Mouse (Mus musculus) heart, embryonic 14.5 days (tissue): ENCODE data around the gene Ezr. TPM values are rescaled to one million over a fixed set of nuclear protein-coding genes. Genes with fewer than 3 reads are reported as not detected.

ENCODE experiments used
- ATAC-seq: fragments of 200-750 bp; cut with Nextera tagmentation; 2 replicates; pipeline ENCODE4 v1.8.0; 2017; ENCODE audit warnings: low read depth, moderate TSS enrichment; ENCODE audit not compliant: insufficient number of reproducible peaks, insufficient read depth, low FRiP score
- H3K27ac ChIP-seq, 2 experiments: fragments of 200-500 bp in 1 of 2; fragments of 300-500 bp in 1 of 2; sonication (generic) in 1 of 2; replicated peaks in 1 of 2; 2 replicates each; pipeline ENCODE4 v1.5.1; 2012 to 2014; ENCODE audit warnings: low read depth in 2 of 2, low read length in 2 of 2, control low read depth in 1 of 2, mild to moderate bottlenecking in 1 of 2, mixed read lengths in 1 of 2; ENCODE audit not compliant: control insufficient read depth in 1 of 2, insufficient read depth in 1 of 2
- H3K27me3 ChIP-seq: fragments of 300-500 bp; sonication (generic); 2 replicates; pipeline ENCODE4 v1.6.1; 2014; ENCODE audit warnings: mild to moderate bottlenecking, low read length, control low read depth; ENCODE audit not compliant: control insufficient read depth, insufficient read depth
- H3K36me3 ChIP-seq: fragments of 300-500 bp; sonication (generic); 2 replicates; pipeline ENCODE4 v1.6.1; 2014; ENCODE audit warnings: mild to moderate bottlenecking, control low read depth, low read length, mixed read lengths; ENCODE audit not compliant: control insufficient read depth, insufficient read depth
- H3K4me1 ChIP-seq, 2 experiments: fragments of 200-500 bp in 1 of 2; fragments of 300-500 bp in 1 of 2; sonication (generic) in 1 of 2; 2 replicates each; pipeline ENCODE4 v1.6.1; 2012 to 2014; ENCODE audit warnings: low read length in 2 of 2, control low read depth in 1 of 2, mixed read lengths in 1 of 2; ENCODE audit not compliant: control insufficient read depth in 2 of 2, insufficient read depth in 2 of 2
- H3K4me2 ChIP-seq: fragments of 300-500 bp; sonication (generic); 2 replicates; pipeline ENCODE4 v1.6.1; 2014; ENCODE audit warnings: mild to moderate bottlenecking, low read length
- H3K4me3 ChIP-seq, 2 experiments: fragments of 200-500 bp in 1 of 2; fragments of 300-500 bp in 1 of 2; sonication (generic) in 1 of 2; 2 replicates each; pipeline ENCODE4 v1.5.1; 2012 to 2014; ENCODE audit warnings: low read length in 2 of 2, mild to moderate bottlenecking in 2 of 2, control low read depth in 1 of 2, low read depth in 1 of 2, moderate library complexity in 1 of 2; ENCODE audit not compliant: control insufficient read depth in 1 of 2, insufficient read depth in 1 of 2
- H3K9ac ChIP-seq: fragments of 300-500 bp; sonication (generic); 2 replicates; pipeline ENCODE4 v1.6.1; 2014; ENCODE audit warnings: mild to moderate bottlenecking, low read length
- H3K9me3 ChIP-seq: fragments of 300-500 bp; sonication (generic); 2 replicates; pipeline ENCODE4 v1.6.1; 2016; ENCODE audit warnings: low read length, control low read depth; ENCODE audit not compliant: control insufficient read depth
- WGBS: fragments of 180-500 bp; shearing (Covaris S2); extraction: QIAGEN DNeasy Blood & Tissue Kit; methylation state at CpG from one replicate; pipeline ENCODE4 v1.1.7; 2014; 5-methylcytosine and 5-hydroxymethylcytosine counted together
- polyA plus RNA-seq: library from polyadenylated mRNA; unstranded; fragments of >200 nt; fragmentation: Nextera tagmentation; extraction: Ambion mirVana; gene quantifications from 2 replicates; pipeline ENCODE4 v1.2.1, GENCODE M21; 2014

Ezr gene
- polyA plus RNA-seq, 1 experiment from 2014 or later: 102 TPM

DNA sequence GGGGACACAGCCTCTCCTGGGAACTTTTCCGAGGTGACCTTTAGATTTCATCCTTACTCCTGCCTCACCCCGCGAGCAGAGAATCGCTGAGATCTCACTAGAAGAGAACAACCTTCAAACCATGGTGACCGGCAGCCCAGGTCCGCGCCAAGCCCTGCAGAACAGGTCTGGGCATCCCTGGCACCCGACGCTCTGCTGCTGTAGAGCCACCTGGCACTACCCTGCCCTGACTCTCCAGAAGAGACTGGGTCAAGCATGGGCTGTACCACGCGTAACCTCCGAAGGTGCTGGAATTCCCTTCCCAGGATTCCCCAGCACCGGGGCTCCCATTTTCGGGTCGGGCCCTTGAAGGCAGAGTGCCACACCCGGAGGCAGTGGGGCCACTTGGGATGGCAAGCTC is 24.7 kb downstream of the Ezr start:
- no peak overlapping the region for H3K4me3 ChIP-seq
- H3K4me1 ChIP-seq: peaks cover 16 to 17% of the 10 kb centered on the region in 2 experiments
- no peak overlapping the region for H3K9ac ChIP-seq
- no peak for ATAC-seq
- no peaks in the 10 kb centered on the region for H3K9me3 ChIP-seq
- 92% methylated on average over 16 of the region's 16 CpGs for WGBS
- peaks cover 46% of the 10 kb centered on the region for H3K36me3 ChIP-seq
- H3K27me3 ChIP-seq: no peaks in the 10 kb centered on the region
- H3K27ac ChIP-seq: no peak overlapping the region
- H3K4me2 ChIP-seq: no peak overlapping the region

- no peak for ATAC-seq
- H3K9ac ChIP-seq: no peak overlapping the region
- peaks cover 67% of the 10 kb centered on the region for H3K36me3 ChIP-seq
- H3K27ac ChIP-seq: no peak overlapping the region
- H3K4me3 ChIP-seq: no peak overlapping the region
- 91% methylated on average over 8 of the region's 8 CpGs for WGBS
- H3K4me1 ChIP-seq: peaks cover 20 to 27% of the 10 kb centered on the region in 2 experiments
- no peaks in the 10 kb centered on the region for H3K9me3 ChIP-seq
- no peaks in the 10 kb centered on the region for H3K27me3 ChIP-seq
- no peak overlapping the region for H3K4me2 ChIP-seq
Observed at GRCm38 (mm10) chr17:6755873-6756272, 26.7 kb downstream of the Ezr start.

- H3K36me3 ChIP-seq: peaks cover 74% of the 10 kb centered on the region
- peaks cover 20 to 22% of the 10 kb centered on the region in 2 experiments for H3K4me1 ChIP-seq
- no peaks in the 10 kb centered on the region for H3K9me3 ChIP-seq
- H3K9ac ChIP-seq: no peak overlapping the region
- H3K27me3 ChIP-seq: no peaks in the 10 kb centered on the region
- H3K4me3 ChIP-seq: no peak overlapping the region
- no peak overlapping the region for H3K27ac ChIP-seq
- ATAC-seq: no peak
- WGBS: 76% methylated on average over 9 of the region's 9 CpGs
- H3K4me2 ChIP-seq: no peak overlapping the region
Observed at GRCm38 (mm10) chr17:6755176-6755575, 27.4 kb downstream of the Ezr start.

GRCm38 (mm10) chr17:6752375-6752774 is 30.2 kb downstream of the Ezr start:
- H3K4me1 ChIP-seq: peaks cover 31 to 34% of the 10 kb centered on the region in 2 experiments
- peak overlapping the region in 1 of 2 experiments; percentile 15; a peak in 2 of 4 replicates for H3K27ac ChIP-seq
- ATAC-seq: no peak
- peaks cover 59% of the 10 kb centered on the region for H3K36me3 ChIP-seq
- H3K27me3 ChIP-seq: no peaks in the 10 kb centered on the region
- no peak overlapping the region for H3K4me2 ChIP-seq
- WGBS: 25% methylated on average over 7 of the region's 7 CpGs
- no peaks in the 10 kb centered on the region for H3K9me3 ChIP-seq
- H3K9ac ChIP-seq: peak overlapping the region; percentile 31; the same call in 1 of the 2 replicates
- no peak overlapping the region for H3K4me3 ChIP-seq

- no peak overlapping the region for H3K4me2 ChIP-seq
- no peaks in the 10 kb centered on the region for H3K9me3 ChIP-seq
- H3K36me3 ChIP-seq: peaks cover 63% of the 10 kb centered on the region
- no peak overlapping the region for H3K4me3 ChIP-seq
- H3K27ac ChIP-seq: peak overlapping the region in 1 of 2 experiments; percentile 15; a peak in 2 of 4 replicates
- WGBS: 65% methylated on average over 11 of the region's 11 CpGs
- no peaks in the 10 kb centered on the region for H3K27me3 ChIP-seq
- no peak for ATAC-seq
- peaks cover 41 to 44% of the 10 kb centered on the region in 2 experiments for H3K4me1 ChIP-seq
- H3K9ac ChIP-seq: no peak overlapping the region
Observed at GRCm38 (mm10) chr17:6751221-6751859, 31.2 kb downstream of the Ezr start.

- Histone ChIP-seq H3K4me3 (no peak overlapping the region), H3K4me1 (peaks cover 43 to 50% of the 10 kb centered on the region in 2 experiments), H3K36me3 (peaks cover 72% of the 10 kb centered on the region), H3K9ac (peak overlapping the region; percentile 52; the same call in 1 of the 2 replicates), H3K4me2 (peak overlapping the region; percentile 24; the same call in 1 of the 2 replicates), H3K27ac (peak overlapping the region; percentile 84 to 86), H3K9me3 (no peaks in the 10 kb centered on the region), H3K27me3 (no peaks in the 10 kb centered on the region)
- WGBS: 25% methylated on average over 17 of the region's 17 CpGs
- no peak for ATAC-seq
Observed at GRCm38 (mm10) chr17:6748779-6749464, 33.7 kb downstream of the Ezr start.

GRCm38 (mm10) chr17:6747478-6747877 is 35.1 kb downstream of the Ezr start:
- Histone ChIP-seq H3K9me3 (no peaks in the 10 kb centered on the region), H3K4me1 (peaks cover 54 to 63% of the 10 kb centered on the region in 2 experiments), H3K4me3 (no peak overlapping the region), H3K36me3 (peaks cover 65% of the 10 kb centered on the region), H3K27ac (peak overlapping the region; percentile 84 to 86), H3K27me3 (no peaks in the 10 kb centered on the region), H3K9ac (no peak overlapping the region), H3K4me2 (no peak overlapping the region)
- ATAC-seq: peak; percentile 86
- WGBS: 16% methylated on average over 7 of the region's 7 CpGs
